Mouse (Mus musculus) lung, postnatal 0 days (tissue): ENCODE measurements around the gene Atp4b.

Experiments used
- CTCF ChIP-seq: IDR thresholded peaks from 2 replicates; pipeline ENCODE4 v1.5.1; 2016; ENCODE audit warnings: antibody characterized with exemption, mild to moderate bottlenecking
- EP300 ChIP-seq: IDR thresholded peaks from 2 replicates; pipeline ENCODE4 v1.6.1; 2016; ENCODE audit warnings: antibody characterized with exemption, mild to moderate bottlenecking, control low read depth

DNA sequence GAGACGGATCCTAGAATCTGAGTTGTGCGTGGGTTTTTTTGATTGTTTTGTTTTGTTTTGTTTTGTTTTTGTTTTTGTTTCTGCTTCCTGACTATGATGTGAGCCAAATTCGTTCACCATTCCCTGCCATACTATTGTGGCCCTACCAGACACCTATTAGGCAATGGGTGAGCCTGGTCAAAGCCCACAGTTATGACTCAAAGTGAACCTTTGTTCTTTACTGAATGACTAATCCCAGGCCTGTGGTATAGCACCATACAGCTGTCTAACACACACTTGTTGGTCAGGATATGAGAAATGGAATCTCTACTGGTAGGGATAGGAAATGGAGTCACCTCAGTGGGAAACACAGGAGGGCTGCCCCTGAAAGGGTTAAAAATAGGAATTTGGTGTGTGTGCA, 14.1 kb downstream of the Atp4b start:
- TF ChIP-seq EP300 = no peak
- TF ChIP-seq CTCF = no peak
